Mouse (Mus musculus) testis, postnatal 10 days (tissue): ENCODE data around the gene Nfam1.

Experiments
- DNase-seq: peaks from one replicate; pipeline ENCODE4 v3.0.0; 2021; ENCODE audit warnings: low spot score

Gene Nfam1

GRCm38 (mm10) chr15:83037755-83038483 is 4.8 kb upstream of the Nfam1 start:
- DNase-seq = peak; percentile 95

- peak; percentile 89 for DNase-seq
Measured at GRCm38 (mm10) chr15:83036900-83037519, 3.9 kb upstream of the Nfam1 start.

- no peak for DNase-seq
Measured at GRCm38 (mm10) chr15:83036089-83036488, 3.0 kb upstream of the Nfam1 start.

GRCm38 (mm10) chr15:83034275-83034977 is 1.3 kb upstream of the Nfam1 start:
- no peak for DNase-seq

- DNase-seq = no peak
Measured at GRCm38 (mm10) chr15:83030884-83031283, 2.2 kb downstream of the Nfam1 start.

DNA sequence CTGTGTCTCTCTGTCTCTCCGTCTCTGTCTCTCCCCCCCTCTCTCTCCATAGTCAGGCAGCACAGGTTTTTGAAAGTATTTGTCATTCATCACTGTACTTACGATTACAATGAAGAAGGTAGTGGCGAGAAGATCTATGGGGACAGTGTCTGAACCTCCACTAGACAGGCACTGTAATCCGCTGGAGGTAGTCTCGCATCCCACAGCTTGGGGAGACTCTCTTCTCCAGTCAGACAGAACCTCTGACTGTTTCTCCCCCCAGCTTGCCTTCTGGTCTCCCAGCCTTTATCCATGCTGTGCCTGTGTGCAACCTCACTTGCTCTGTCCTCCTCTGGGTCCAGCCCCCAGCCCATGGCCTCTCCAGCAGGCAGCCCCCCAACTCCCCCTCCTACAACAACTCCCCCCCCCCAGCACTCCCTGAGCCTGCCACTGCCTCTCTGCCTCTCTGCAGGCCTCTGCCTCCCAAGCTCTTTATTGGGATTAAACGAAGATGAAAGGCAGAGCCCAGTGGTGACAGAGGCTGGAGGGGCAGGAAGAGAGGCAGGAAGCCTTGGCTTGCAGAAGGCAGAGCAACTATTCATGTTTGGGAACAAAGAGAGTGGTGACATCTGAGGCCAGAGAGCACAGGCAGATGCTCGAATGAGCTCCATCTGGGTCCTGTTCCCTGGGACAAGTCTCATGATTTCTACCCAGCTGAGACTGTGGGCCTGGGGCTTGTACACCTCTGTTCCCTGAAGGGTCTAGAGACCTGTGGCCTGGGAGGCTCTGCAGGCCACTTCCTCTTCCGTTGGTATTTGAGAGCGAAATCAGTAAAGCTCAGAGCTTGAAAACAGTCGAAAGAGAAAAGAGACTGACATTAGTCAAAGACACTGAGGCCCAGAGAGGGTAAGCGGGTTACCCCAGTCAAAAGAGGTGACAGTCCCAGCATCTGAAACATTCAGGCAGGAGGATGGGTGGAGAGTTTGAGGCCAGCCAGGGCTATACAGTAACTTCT is 3.1 kb downstream of the Nfam1 start:
- DNase-seq = no peak

DNA sequence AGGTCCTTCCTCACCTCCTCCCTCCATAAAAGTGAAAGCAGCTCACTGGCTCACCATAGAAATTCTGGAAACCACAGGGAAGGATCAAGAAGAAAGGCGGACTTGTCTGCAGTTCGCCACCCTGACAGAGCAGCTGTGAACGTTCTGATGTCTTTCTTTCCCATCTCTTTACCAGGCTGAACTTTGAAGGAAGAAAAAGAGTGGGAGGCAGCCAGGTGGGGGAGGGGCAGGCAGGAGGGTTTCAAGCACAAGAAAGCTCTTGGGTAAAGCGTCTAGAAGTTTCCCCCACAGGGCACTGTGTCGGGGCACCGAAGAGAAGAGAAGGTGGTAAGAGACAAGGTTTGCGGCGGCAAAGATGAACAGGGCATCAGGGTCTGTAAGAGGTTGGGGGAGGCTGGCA is 7.0 kb downstream of the Nfam1 start:
- no peak for DNase-seq

GRCm38 (mm10) chr15:83025041-83025760 is 7.9 kb downstream of the Nfam1 start:
- DNase-seq = no peak

GRCm38 (mm10) chr15:83022947-83023346 is 10.2 kb downstream of the Nfam1 start:
- DNase-seq = no peak

DNA sequence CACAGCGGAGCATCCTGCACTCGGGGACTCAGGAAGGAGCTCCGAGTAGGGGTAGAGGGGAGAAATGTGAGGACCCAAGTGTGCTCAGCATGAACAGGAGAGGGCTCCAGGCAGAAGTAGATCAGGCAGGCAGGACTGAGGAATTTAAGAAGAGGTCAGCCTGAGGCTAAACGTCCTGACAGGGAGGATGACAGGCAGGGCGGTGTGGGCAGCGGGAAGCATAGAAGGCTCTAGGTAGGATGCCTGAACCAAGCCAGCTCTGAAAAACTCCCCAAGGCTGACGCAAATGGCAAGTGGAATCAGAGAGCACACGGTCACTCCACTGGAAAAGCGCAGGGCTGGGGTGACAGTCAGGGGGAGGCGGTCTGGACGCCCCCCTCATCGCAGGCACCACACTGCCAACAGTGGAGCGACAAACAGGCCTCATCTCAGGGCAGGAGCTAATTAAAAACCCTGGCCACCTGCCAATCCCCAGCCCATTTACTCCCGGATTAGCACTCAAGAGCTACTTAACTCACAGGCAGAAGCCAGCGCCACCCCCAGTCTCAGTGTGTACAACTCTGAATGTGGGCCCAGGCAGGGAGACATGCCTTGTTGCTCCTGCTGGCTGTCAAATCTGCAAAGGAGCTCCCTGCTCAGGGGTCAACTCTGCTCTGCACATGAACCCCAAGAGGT is 22.0 kb downstream of the Nfam1 start:
- DNase-seq = peak; percentile 60

DNA sequence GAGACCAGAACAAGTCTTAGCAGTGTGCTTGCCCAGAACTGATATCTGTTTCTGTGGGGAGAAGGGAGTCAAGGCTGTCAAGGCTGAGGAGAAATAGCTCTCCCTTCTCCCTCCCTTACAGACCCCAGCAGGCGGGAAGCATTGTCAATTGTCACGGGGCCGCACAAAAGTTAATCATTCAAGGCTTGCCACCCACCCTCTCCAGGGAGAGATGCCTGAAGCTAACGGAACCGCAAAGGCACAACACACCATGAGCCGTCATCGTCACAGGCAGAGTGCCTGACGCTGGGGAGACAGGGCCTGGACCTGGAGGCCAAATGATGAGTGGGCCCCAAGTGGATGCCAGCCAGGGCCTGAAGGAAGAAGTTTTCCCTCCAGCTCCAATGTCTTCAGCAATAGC is 22.7 kb downstream of the Nfam1 start:
- DNase-seq = no peak

DNA sequence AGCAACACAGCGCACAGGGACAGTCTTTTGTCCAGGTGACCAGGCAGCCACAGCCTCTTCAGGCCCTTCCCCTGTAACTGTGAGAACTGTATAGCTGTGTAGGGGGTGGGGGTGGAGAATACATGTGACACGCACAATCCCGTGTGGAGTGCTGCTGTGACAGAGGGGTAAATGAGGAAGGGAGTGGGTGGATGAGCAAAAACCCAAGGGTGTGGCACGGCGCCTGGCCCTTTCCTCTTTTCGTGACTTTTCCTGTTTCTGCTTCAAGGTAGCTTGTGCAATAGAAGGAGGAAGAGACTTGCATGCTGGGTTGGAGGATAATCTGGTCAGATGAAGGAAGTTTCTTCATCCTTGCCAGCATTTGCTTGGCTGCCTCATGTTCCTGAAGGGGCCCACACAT is 23.6 kb downstream of the Nfam1 start:
- DNase-seq = no peak

DNA sequence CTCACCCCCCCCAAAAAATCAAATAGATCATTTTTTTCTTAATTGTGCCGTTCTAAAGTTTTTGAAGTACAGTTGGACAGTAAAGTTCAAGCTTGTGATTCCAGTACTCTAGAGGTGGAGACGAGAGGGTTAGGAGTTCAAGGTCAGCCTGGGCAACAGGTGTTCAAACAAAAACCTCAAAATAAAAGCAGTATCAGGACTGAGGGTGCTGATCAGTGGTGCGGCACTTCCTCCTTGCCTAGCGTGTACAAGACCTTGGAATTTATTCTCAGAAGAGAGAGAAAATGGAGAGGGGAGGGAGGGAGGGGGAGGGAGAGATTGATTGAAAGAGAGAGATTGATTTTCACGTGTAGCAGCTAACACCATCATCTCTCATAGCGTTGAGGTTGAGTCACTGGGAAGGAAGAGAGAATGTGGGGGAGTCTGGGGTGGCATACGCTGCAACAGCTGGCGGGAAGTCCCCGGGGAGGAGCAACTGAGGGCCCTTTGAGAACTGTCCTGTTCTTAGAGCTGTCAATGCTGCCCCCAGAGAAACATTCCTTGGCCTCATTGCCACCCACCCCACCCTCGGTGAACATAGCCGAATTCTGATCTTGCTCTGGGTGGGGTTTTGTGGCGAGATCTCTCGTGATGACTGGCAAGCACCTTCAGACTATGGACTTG is 24.2 kb downstream of the Nfam1 start:
- no peak for DNase-seq

- no peak for DNase-seq
Measured at GRCm38 (mm10) chr15:83007346-83007920, 25.7 kb downstream of the Nfam1 start.

- DNase-seq = no peak
Measured at GRCm38 (mm10) chr15:83002665-83003548, 30.2 kb downstream of the Nfam1 start.

- DNase-seq = no peak
Measured at GRCm38 (mm10) chr15:82998811-82999221, 34.3 kb downstream of the Nfam1 start.

- DNase-seq = no peak
Measured at GRCm38 (mm10) chr15:82996431-82996830, 36.7 kb downstream of the Nfam1 start.

DNA sequence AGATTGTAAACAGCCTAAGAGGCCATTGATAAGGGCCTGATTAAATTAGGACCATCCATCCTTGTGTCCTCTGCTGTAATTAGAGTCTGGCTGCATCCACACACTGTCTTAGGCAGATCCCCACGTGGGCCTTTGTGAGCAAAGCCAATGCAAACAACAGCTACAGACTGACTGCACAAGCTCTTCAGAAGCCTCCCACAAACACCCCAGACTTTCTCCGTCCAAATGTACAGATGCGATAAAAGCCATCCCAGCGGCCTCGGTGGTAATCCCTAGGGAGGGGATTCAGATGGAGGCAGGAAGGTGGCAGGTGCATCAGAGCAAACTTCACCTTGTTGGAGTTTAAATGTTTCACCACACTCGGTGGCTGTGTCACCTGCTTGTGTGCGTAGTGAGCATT is 37.9 kb downstream of the Nfam1 start:
- DNase-seq = no peak

DNA sequence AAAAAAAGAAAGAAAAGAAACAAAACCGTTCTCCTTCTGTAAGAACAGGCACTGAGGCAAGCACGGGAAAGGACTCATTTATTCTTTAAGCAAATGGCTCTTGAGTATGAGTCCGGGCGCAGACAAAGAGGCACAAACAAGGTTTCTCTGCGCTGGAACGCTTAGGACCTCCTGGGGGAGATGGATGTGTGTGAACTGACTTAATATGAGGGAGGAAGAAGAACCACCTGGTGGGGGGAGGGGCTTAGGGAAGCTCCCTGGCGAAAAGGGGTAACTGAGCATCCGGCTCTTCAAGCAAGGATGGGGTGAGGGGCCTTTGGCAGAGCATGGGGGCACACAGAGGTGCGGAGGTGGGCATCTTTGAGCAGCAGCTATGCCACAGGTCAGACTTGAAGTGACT is 40.2 kb downstream of the Nfam1 start:
- DNase-seq = no peak
